Mouse (Mus musculus) spleen, postnatal 14 days (tissue): ENCODE results near the gene Tusc2.
"Not testable (repeated sequence)": the region's sequence is repeated elsewhere in the genome, so short reads cannot be mapped to it uniquely, and the experiment has no call there.

Experiments used
- DNase-seq, 2 experiments: peaks; one replicate each; pipeline ENCODE4 v3.0.0; 2021 to 2022; ENCODE audit warnings: low spot score in 2 of 2

Tusc2 gene

GRCm38 (mm10) chr9:107568331-107569261 is 5.5 kb downstream of the Tusc2 start:
- DNase-seq: peak; percentile 69 to 77

- no peak for DNase-seq
Measured at GRCm38 (mm10) chr9:107569270-107569669, 6.2 kb downstream of the Tusc2 start.

- DNase-seq: no peak
Measured at GRCm38 (mm10) chr9:107570016-107570415, 7.0 kb downstream of the Tusc2 start.

- DNase-seq: no peak
Measured at GRCm38 (mm10) chr9:107570845-107571244, 7.8 kb downstream of the Tusc2 start.

GRCm38 (mm10) chr9:107571534-107572326 is 8.7 kb downstream of the Tusc2 start:
- no peak for DNase-seq

GRCm38 (mm10) chr9:107572327-107572662 is 9.2 kb downstream of the Tusc2 start:
- DNase-seq: no peak

GRCm38 (mm10) chr9:107573774-107574173 is 10.7 kb downstream of the Tusc2 start:
- DNase-seq: not testable (repeated sequence)

GRCm38 (mm10) chr9:107575579-107576356 is 12.7 kb downstream of the Tusc2 start:
- no peak for DNase-seq

- peak; percentile 51 to 56 for DNase-seq
Measured at GRCm38 (mm10) chr9:107576357-107577107, 13.5 kb downstream of the Tusc2 start, which contains the start of gene Hyal1. Hyal1 (plus strand) TSS chr9:107576927.

- DNase-seq: no peak
Measured at GRCm38 (mm10) chr9:107577871-107578270, 14.8 kb downstream of the Tusc2 start.

GRCm38 (mm10) chr9:107578587-107578986 is 15.5 kb downstream of the Tusc2 start, which contains the start of gene Naa80:
Naa80 (plus strand) TSS chr9:107578887.
- no peak for DNase-seq

GRCm38 (mm10) chr9:107579023-107579900 is 16.2 kb downstream of the Tusc2 start:
- DNase-seq: no peak

GRCm38 (mm10) chr9:107580501-107581317 is 17.7 kb downstream of the Tusc2 start, which contains the start of gene Hyal3:
Hyal3 (plus strand) TSS chr9:107580818.
- peak; percentile 69 to 73 for DNase-seq

GRCm38 (mm10) chr9:107581584-107581983 is 18.5 kb downstream of the Tusc2 start:
- no peak for DNase-seq

- no peak for DNase-seq
Measured at GRCm38 (mm10) chr9:107582509-107583062, 19.5 kb downstream of the Tusc2 start.

- no peak for DNase-seq
Measured at GRCm38 (mm10) chr9:107583174-107583573, 20.1 kb downstream of the Tusc2 start.

- DNase-seq: no peak
Measured at GRCm38 (mm10) chr9:107586504-107586903, 23.4 kb downstream of the Tusc2 start.

- peak; percentile 94 to 95 for DNase-seq
Measured at GRCm38 (mm10) chr9:107586974-107587832, 24.1 kb downstream of the Tusc2 start, which contains the start of gene Ifrd2. Ifrd2 (plus strand) TSS chr9:107587642.
